In the genomic region with DNA sequence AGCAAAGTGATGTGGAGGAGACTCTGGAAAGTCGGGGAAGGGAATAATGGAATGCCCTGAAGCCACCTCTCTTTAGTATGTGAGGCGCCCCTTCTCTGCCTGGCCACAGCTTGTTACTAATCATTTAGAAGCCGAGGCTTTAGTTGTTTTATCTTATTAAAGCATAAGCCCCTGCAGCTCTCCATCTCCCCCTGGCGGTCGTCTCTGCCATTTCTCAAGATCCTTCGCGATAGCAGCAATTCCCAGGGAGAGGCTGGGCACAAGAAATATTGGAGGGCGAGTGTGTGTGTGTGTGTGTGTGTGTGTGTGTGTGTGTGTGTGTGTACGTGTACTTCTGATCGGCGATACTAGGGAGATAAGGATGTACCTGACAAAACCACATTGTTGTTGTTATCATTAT, we compare ENCODE assay signal across 8 mouse cellular contexts. TPM values are rescaled to one million over a fixed set of nuclear protein-coding genes. Genes with fewer than 3 reads are reported as not detected.
A peak's percentile ranks its signal among the peaks of the same experiment; 100 is the strongest.
DNase-seq lines count a peak whose midpoint lies in the region; ATAC-seq and TF ChIP-seq lines count a peak whose summit lies in the region.

No protein-coding gene starts in this region.

- ATAC-seq in intestine, embryonic 15.5 days: peak; percentile 10; the same call in 1 of the 2 replicates
- peak; percentile 63 for ATAC-seq in megakaryocyte progenitor cell, adult 5-6 weeks (replicated peaks; ENCODE audit: poor library complexity)

- H3K27me3 ChIP-seq in intestine, embryonic 15.5 days (replicated peaks): 0 out of 2 replicates have a peak, but pooled peaks cover 7% of the 10 kb centered on the region

- intact Hi-C loops in left cerebral cortex, postnatal 14 days (cut with DNase I): loop anchor here (2.0 to 5.0 kb wide), 2 partner anchors 287 to 592 kb away; no protein-coding TSS in a partner anchor

- H3K4me3 ChIP-seq in cortical plate, adult 2 months (ENCODE audit: insufficient read depth, low read length): no peak overlapping the region; the same call in 1 of the 2 replicates
- H3K4me3 ChIP-seq in intestine, embryonic 15.5 days (replicated peaks): peak overlapping the region; percentile 40

- no peaks in the 10 kb centered on the region for H3K9me3 ChIP-seq in intestine, embryonic 15.5 days

- no peaks in the 10 kb centered on the region for H3K36me3 ChIP-seq in intestine, embryonic 15.5 days

- peak; percentile 69 for TF ChIP-seq CTCF in cortical plate, adult 2 months (IDR thresholded peaks at IDR 0.05; ENCODE audit: extremely low read depth, insufficient read depth, low read length)

- 5% methylated on average over 11 of the region's 11 CpGs for WGBS in intestine, embryonic 15.5 days

- no peak overlapping the region for H3K9ac ChIP-seq in intestine, embryonic 15.5 days

- peak overlapping the region; percentile 79 for H3K4me2 ChIP-seq in intestine, embryonic 15.5 days (replicated peaks)

- H3K4me1 ChIP-seq in cortical plate, adult 2 months (ENCODE audit: control insufficient read depth, insufficient read depth, low read length): no peaks in the 10 kb centered on the region
- peaks cover 21% of the 10 kb centered on the region; the same call in 1 of the 2 replicates for H3K4me1 ChIP-seq in intestine, embryonic 15.5 days (replicated peaks)

- no peak for TF ChIP-seq POLR2A in cortical plate, adult 2 months (IDR thresholded peaks at IDR 0.05; ENCODE audit: extremely low read depth, insufficient read depth, low read length)

- H3K27ac ChIP-seq in cortical plate, adult 2 months (ENCODE audit: insufficient read depth, low read length): no peak overlapping the region
- H3K27ac ChIP-seq in intestine, embryonic 15.5 days: 0 out of 2 replicates have a peak overlapping the region, but pooled peaks have one; percentile 40

- peak; percentile 71 to 93 for DNase-seq in adrenal gland, adult (ENCODE audit: inconsistent age in 2 of 2, low spot score in 1 of 2)
- peak; percentile 63 to 78 for DNase-seq in gastrocnemius, postnatal 4 days (ENCODE audit: low spot score in 2 of 2)
- peak; percentile 67 to 83 for DNase-seq in left cerebral cortex, postnatal 14 days (ENCODE audit: low spot score in 2 of 2)
- peak; percentile 86 for DNase-seq in right cerebral cortex, postnatal 4 days
- peak; percentile 59 for DNase-seq in yolk sac, embryonic 10.5 days (ENCODE audit: low spot score)

RNA-seq across cellular contexts. Expression of a gene that starts 0.7 kb away (rescaled TPM):
- 4.2 and 4.7 TPM in 2 replicates for polyA plus RNA-seq in cortical plate, adult 2 months (2012; rRNA removed)
- 1 to 10 TPM; 2.0 to 2.1 TPM for total RNA-seq in gastrocnemius, postnatal 4 days (2021)
- 5.4 and 6.9 TPM in 2 replicates for polyA plus RNA-seq in intestine, embryonic 15.5 days (2015; fragmentation: Nextera tagmentation; extraction: Ambion mirVana)
- total RNA-seq in left cerebral cortex, postnatal 14 days (2021): 1 to 10 TPM; 4.0 to 4.2 TPM
- not detected in 2 replicates for total RNA-seq in megakaryocyte progenitor cell, adult 5-6 weeks (2015)
- not detected in 2 replicates for total RNA-seq in megakaryocyte progenitor cell, adult 5-6 weeks (2017)
